ENCODE assay signal across 18 mouse cellular contexts in genomic region chr3:33044799-33045106, GRCm38 (mm10).
DNase-seq lines count a peak whose midpoint lies in the region; ATAC-seq lines count a peak whose summit lies in the region.
"Had no signal": no experiment of that assay in that cellular context is flagged by ENCODE, and none has a peak within 500 bp of the region (broad histone marks: within the 10 kb centered on the region; RNA-seq: fewer than 3 reads in every experiment).

No protein-coding gene starts in this region.

- no peak overlapping the region for H3K4me2 ChIP-seq in hindbrain, embryonic 11.5 days (replicated peaks; ENCODE audit: low read depth, low read length)
- no peak overlapping the region for H3K4me2 ChIP-seq in hindbrain, embryonic 13.5 days
- no peak overlapping the region for H3K4me2 ChIP-seq in neural tube, embryonic 11.5 days (ENCODE audit: low read depth)
- H3K4me2 ChIP-seq in neural tube, embryonic 15.5 days = no peak overlapping the region
- no peak overlapping the region for H3K4me2 ChIP-seq in hindbrain, embryonic 16.5 days (ENCODE audit: low read length)
- H3K4me2 ChIP-seq: embryonic facial prominence, embryonic 15.5 days; heart, embryonic 12.5 days; hindbrain, embryonic 15.5 days had no signal

- H3K4me3 ChIP-seq in hindbrain, embryonic 11.5 days (ENCODE audit: low read depth, low read length) = no peak overlapping the region
- no peak overlapping the region for H3K4me3 ChIP-seq in hindbrain, embryonic 13.5 days
- no peak overlapping the region for H3K4me3 ChIP-seq in neural tube, embryonic 11.5 days (ENCODE audit: low read depth, low read length)
- no peak overlapping the region for H3K4me3 ChIP-seq in neural tube, embryonic 15.5 days (replicated peaks)
- no peak overlapping the region for H3K4me3 ChIP-seq in hindbrain, embryonic 16.5 days (ENCODE audit: low read length)
- H3K4me3 ChIP-seq: embryonic facial prominence, embryonic 15.5 days; erythroblast, embryonic 14.5 days; forebrain, embryonic 10.5 days; gastrocnemius, adult 2 months; heart, embryonic 12.5 days; hindbrain, embryonic 15.5 days had no signal

- H3K27me3 ChIP-seq in hindbrain, embryonic 11.5 days (ENCODE audit: control insufficient read depth, insufficient read depth, low read length) = no peaks in the 10 kb centered on the region
- no peaks in the 10 kb centered on the region for H3K27me3 ChIP-seq in hindbrain, embryonic 13.5 days
- H3K27me3 ChIP-seq in neural tube, embryonic 11.5 days (ENCODE audit: control insufficient read depth, insufficient read depth, low read length) = no peaks in the 10 kb centered on the region
- no peaks in the 10 kb centered on the region for H3K27me3 ChIP-seq in neural tube, embryonic 15.5 days (replicated peaks)
- H3K27me3 ChIP-seq in hindbrain, embryonic 16.5 days (replicated peaks; ENCODE audit: control insufficient read depth, insufficient read depth, low read length) = no peaks in the 10 kb centered on the region
- H3K27me3 ChIP-seq: embryonic facial prominence, embryonic 15.5 days; heart, embryonic 12.5 days; hindbrain, embryonic 15.5 days had no signal

- ATAC-seq in hindbrain, embryonic 11.5 days (ENCODE audit: low FRiP score) = peak; percentile 59
- ATAC-seq in hindbrain, embryonic 13.5 days (ENCODE audit: low FRiP score) = no peak
- ATAC-seq in neural tube, embryonic 11.5 days (ENCODE audit: insufficient read depth, low FRiP score, low TSS enrichment) = peak; percentile 16; the same call in 1 of the 2 replicates
- no peak for ATAC-seq in neural tube, embryonic 15.5 days (ENCODE audit: low FRiP score)
- peak; percentile 28; the same call in 1 of the 2 replicates for ATAC-seq in hindbrain, embryonic 16.5 days

- H3K4me1 ChIP-seq in hindbrain, embryonic 11.5 days (replicated peaks; ENCODE audit: control insufficient read depth, insufficient read depth, low read length) = no peaks in the 10 kb centered on the region
- peaks cover 9% of the 10 kb centered on the region; the same call in 1 of the 2 replicates for H3K4me1 ChIP-seq in hindbrain, embryonic 13.5 days (replicated peaks)
- H3K4me1 ChIP-seq in neural tube, embryonic 11.5 days (ENCODE audit: control insufficient read depth, insufficient read depth, low read length) = no peaks in the 10 kb centered on the region
- 0 out of 2 replicates have a peak, but pooled peaks cover 9% of the 10 kb centered on the region for H3K4me1 ChIP-seq in neural tube, embryonic 15.5 days
- H3K4me1 ChIP-seq in hindbrain, embryonic 16.5 days (ENCODE audit: control insufficient read depth, insufficient read depth, low read depth, low read length) = peaks cover 5% of the 10 kb centered on the region; the same call in 1 of the 2 replicates
- H3K4me1 ChIP-seq: embryonic facial prominence, embryonic 15.5 days; forebrain, embryonic 10.5 days; heart, embryonic 12.5 days had no signal

- H3K9ac ChIP-seq in hindbrain, embryonic 11.5 days (ENCODE audit: low read depth, low read length) = no peak overlapping the region
- no peak overlapping the region for H3K9ac ChIP-seq in hindbrain, embryonic 13.5 days
- H3K9ac ChIP-seq in neural tube, embryonic 11.5 days (ENCODE audit: low read length) = no peak overlapping the region
- H3K9ac ChIP-seq in neural tube, embryonic 15.5 days (replicated peaks) = no peak overlapping the region
- no peak overlapping the region for H3K9ac ChIP-seq in hindbrain, embryonic 16.5 days (ENCODE audit: low read depth, low read length)
- H3K9ac ChIP-seq: embryonic facial prominence, embryonic 15.5 days; heart, embryonic 12.5 days; hindbrain, embryonic 15.5 days had no signal

- H3K9me3 ChIP-seq in hindbrain, embryonic 11.5 days (ENCODE audit: control insufficient read depth, low read length) = no peaks in the 10 kb centered on the region
- H3K9me3 ChIP-seq in hindbrain, embryonic 13.5 days = no peaks in the 10 kb centered on the region
- no peaks in the 10 kb centered on the region for H3K9me3 ChIP-seq in neural tube, embryonic 11.5 days (ENCODE audit: control insufficient read depth, low read length)
- no peaks in the 10 kb centered on the region for H3K9me3 ChIP-seq in neural tube, embryonic 15.5 days (replicated peaks)
- H3K9me3 ChIP-seq in hindbrain, embryonic 16.5 days (ENCODE audit: control insufficient read depth, low read length) = no peaks in the 10 kb centered on the region
- H3K9me3 ChIP-seq: embryonic facial prominence, embryonic 15.5 days; forebrain, embryonic 10.5 days; heart, embryonic 12.5 days; hindbrain, embryonic 15.5 days had no signal

- no peaks in the 10 kb centered on the region for H3K36me3 ChIP-seq in hindbrain, embryonic 11.5 days (ENCODE audit: control insufficient read depth, insufficient read depth, low read length)
- no peaks in the 10 kb centered on the region for H3K36me3 ChIP-seq in hindbrain, embryonic 13.5 days
- H3K36me3 ChIP-seq in neural tube, embryonic 11.5 days (ENCODE audit: control insufficient read depth, insufficient read depth, low read length) = no peaks in the 10 kb centered on the region
- no peaks in the 10 kb centered on the region for H3K36me3 ChIP-seq in neural tube, embryonic 15.5 days
- H3K36me3 ChIP-seq in hindbrain, embryonic 16.5 days (ENCODE audit: control insufficient read depth, insufficient read depth, low read length) = no peaks in the 10 kb centered on the region
- H3K36me3 ChIP-seq: embryonic facial prominence, embryonic 15.5 days; forebrain, embryonic 10.5 days; heart, embryonic 12.5 days; hindbrain, embryonic 15.5 days had no signal

- no peak for DNase-seq in hindbrain, embryonic 11.5 days (ENCODE audit: low spot score)
- no peak for DNase-seq in neural tube, embryonic 11.5 days (ENCODE audit: low spot score)
- DNase-seq in lung, postnatal 4 days = no peak
- DNase-seq: adrenal gland, adult 8-10 months; adrenal gland, postnatal 36 days; cerebellum, adult 11 months; cerebellum, adult 8-10 months; cerebellum, postnatal 14 days; gastrocnemius, adult 2 months; gastrocnemius, postnatal 25 days had no signal

- 52% methylated on average over 6 of the region's 6 CpGs for WGBS in hindbrain, embryonic 11.5 days
- 59% methylated on average over 6 of the region's 6 CpGs for WGBS in hindbrain, embryonic 13.5 days
- WGBS in neural tube, embryonic 11.5 days = 65% methylated on average over 6 of the region's 6 CpGs
- WGBS in neural tube, embryonic 15.5 days = 78% methylated on average over 6 of the region's 6 CpGs
- 61% methylated on average over 6 of the region's 6 CpGs for WGBS in hindbrain, embryonic 16.5 days

- no peak overlapping the region for H3K27ac ChIP-seq in hindbrain, embryonic 11.5 days (ENCODE audit: low read depth, low read length)
- H3K27ac ChIP-seq in hindbrain, embryonic 13.5 days = no peak overlapping the region
- no peak overlapping the region for H3K27ac ChIP-seq in neural tube, embryonic 11.5 days (ENCODE audit: low read depth, low read length)
- H3K27ac ChIP-seq in neural tube, embryonic 15.5 days (replicated peaks) = no peak overlapping the region
- H3K27ac ChIP-seq in hindbrain, embryonic 16.5 days (ENCODE audit: low read depth, low read length) = no peak overlapping the region
- H3K27ac ChIP-seq: embryonic facial prominence, embryonic 15.5 days; forebrain, embryonic 10.5 days; gastrocnemius, adult 2 months; hindbrain, embryonic 15.5 days had no signal

Comparison
In these comparisons a context has a peak if more than half of its experiments do, and no peak if none do; other contexts are left out.
1. ATAC-seq: peak in hindbrain, embryonic 11.5 days (single experiment), neural tube, embryonic 11.5 days (single experiment) and hindbrain, embryonic 16.5 days (single experiment); none in hindbrain, embryonic 13.5 days (single experiment) and neural tube, embryonic 15.5 days (single experiment).